Mouse (Mus musculus): ENCODE results near the gene Cdk8. TPM values are rescaled to one million over a fixed set of nuclear protein-coding genes. Genes with fewer than 3 reads are reported as not detected.

Gene Cdk8
- total RNA-seq, 2 experiments from 2014 or later: 60.3 to 60.4 TPM

GRCm38 (mm10) chr5:146307046-146307743 lies 76.2 kb downstream of the Cdk8 start:
- peak; percentile 38 for ATAC-seq (replicated peaks; ENCODE audit: low FRiP score, low TSS enrichment, poor library complexity, severe bottlenecking)

GRCm38 (mm10) chr5:146307744-146308096 lies 76.7 kb downstream of the Cdk8 start:
- ATAC-seq (replicated peaks; ENCODE audit: low FRiP score, low TSS enrichment, poor library complexity, severe bottlenecking): peak; percentile 79

- ATAC-seq (replicated peaks; ENCODE audit: low FRiP score, low TSS enrichment, poor library complexity, severe bottlenecking): no peak
These were observed 83.5 kb downstream of the Cdk8 start for GRCm38 (mm10) chr5:146314538-146314937.

GRCm38 (mm10) chr5:146315268-146315921 lies 84.4 kb downstream of the Cdk8 start:
- no peak for ATAC-seq (replicated peaks; ENCODE audit: low FRiP score, low TSS enrichment, poor library complexity, severe bottlenecking)

DNA sequence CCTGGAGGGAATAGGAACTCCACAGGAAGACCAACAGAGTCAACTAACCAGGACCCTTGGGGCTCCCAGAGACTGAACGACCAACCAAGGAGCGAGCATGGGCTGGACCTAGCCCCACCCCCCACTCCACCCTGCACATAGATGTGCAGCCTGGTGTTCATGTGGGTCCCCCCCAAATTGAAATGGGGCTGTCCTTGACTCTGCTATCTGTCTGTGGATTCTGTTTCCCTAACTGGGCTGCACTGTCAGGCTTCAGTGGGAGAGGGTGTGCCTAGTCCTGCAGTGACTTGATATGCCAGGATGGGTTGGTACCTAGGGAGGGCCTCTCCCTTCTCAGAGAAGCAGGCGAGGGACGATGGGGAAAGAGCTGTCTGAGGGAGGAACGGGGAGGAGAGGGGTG lies 85.3 kb downstream of the Cdk8 start:
- ATAC-seq (replicated peaks; ENCODE audit: low FRiP score, low TSS enrichment, poor library complexity, severe bottlenecking): peak; percentile 80

DNA sequence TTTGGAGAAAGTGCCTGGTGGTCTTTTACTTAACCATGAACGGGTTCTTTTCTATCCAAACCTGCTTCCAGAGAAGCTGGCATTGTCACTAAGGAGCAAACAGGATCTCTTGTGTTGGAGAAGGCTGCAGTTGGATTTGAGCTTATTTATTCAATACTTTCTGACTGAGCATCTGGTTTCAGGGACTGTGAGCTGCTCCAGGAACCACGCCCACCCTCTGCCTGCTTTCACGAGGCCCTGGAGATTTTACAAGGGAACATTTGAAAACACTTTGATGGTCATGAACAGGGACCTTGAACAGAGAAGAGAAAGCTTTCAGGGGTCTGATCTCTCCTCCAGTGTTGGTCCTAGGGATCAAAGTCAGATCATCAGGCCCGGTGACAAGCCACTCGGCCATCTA lies 87.0 kb downstream of the Cdk8 start:
- ATAC-seq (replicated peaks; ENCODE audit: low FRiP score, low TSS enrichment, poor library complexity, severe bottlenecking): no peak

DNA sequence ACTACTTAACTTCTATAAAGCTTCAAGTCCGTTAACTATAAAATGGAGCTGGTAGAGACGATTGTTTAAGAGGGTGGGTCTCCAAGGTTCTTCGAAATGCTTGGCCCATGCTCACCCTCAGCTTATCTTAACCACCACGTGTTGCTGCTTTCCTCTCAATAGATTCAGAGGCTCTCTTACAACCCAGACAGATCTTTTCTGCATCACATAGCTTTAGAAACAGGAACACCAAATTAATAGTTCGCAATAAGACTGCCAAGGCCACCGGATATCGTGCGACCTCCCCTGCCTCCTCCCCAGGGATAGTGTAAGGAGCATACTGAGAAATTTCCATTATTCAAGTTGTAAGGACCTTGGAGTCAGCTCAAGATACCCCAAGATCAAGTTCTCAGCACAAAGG lies 87.4 kb downstream of the Cdk8 start:
- ATAC-seq (replicated peaks; ENCODE audit: low FRiP score, low TSS enrichment, poor library complexity, severe bottlenecking): no peak

GRCm38 (mm10) chr5:146328941-146329340 lies 97.9 kb downstream of the Cdk8 start:
- ATAC-seq (replicated peaks; ENCODE audit: low FRiP score, low TSS enrichment, poor library complexity, severe bottlenecking): no peak

- no peak for ATAC-seq (replicated peaks; ENCODE audit: low FRiP score, low TSS enrichment, poor library complexity, severe bottlenecking)
These were observed 98.5 kb downstream of the Cdk8 start for GRCm38 (mm10) chr5:146329541-146329940.

DNA sequence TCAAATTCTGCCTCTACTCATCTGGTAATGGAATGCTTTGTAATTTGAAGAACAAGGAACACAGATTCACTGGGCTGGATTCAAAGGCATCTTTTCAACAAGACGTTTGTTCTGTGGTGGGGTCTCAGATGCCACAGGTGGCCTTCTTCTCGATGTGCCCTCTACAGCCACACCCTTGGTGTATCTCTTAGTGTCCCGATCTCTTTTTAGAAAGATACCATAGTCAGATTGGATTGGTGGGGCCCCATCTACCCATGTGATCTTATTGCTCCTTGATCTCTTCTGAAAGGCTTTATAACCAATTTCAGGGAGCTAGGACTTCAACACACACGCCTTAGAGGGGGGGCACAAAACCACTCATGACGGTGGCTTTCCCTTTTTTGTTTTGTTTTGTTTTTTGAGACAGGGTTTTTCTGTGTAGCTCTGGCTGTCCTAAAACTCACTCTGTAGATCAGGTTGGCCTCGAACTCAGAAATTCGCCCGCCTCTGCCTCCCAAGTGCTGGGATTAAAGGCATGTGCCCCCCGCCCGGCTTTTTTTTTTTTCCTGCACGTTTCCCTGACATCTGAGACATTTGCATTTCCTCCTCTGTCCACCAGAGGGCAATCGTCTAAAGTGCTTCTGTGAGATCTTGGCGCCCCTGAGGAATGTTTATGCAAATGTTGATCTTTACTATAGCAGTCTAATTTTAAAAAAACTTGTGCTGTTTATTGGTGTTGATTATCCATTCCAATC lies 99.2 kb downstream of the Cdk8 start:
- ATAC-seq (replicated peaks; ENCODE audit: low FRiP score, low TSS enrichment, poor library complexity, severe bottlenecking): peak; percentile 79

DNA sequence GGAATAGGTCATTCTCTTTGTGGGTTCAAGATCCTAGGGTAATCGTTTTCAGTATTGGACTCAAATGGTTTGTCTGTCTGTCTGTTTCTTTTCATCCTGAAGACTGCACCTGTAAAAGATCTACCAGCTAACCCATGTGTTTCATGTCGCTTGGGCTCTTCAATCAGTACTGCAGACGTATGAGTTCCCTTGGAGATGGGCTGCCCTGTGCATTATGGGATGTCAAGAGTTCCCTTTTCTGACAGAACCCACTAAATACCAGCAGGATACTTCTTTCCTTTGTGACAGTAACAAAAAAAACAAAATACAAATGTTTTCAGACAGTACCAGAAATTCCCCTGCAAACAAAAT lies 99.7 kb downstream of the Cdk8 start:
- ATAC-seq (replicated peaks; ENCODE audit: low FRiP score, low TSS enrichment, poor library complexity, severe bottlenecking): peak; percentile 45

DNA sequence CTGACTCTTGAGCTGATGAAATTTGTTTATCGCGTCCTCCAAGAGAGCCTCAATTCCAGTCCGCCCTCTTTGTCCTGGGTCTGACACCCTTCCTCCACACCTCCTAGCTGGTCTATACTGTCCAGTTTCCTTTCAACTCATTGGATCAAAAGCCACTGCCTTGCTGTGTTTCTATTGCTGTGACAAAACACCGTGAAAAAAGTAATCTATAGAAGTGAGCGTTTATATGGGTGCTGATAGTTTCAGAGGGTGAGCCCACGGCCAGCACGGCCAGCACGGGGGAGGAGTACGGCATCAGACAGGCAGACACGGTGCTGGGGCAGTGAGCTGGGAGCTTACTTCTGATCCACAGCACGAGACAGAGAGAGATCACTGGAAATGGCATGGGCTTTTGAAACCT lies 100.1 kb downstream of the Cdk8 start:
- ATAC-seq (replicated peaks; ENCODE audit: low FRiP score, low TSS enrichment, poor library complexity, severe bottlenecking): no peak

- ATAC-seq (replicated peaks; ENCODE audit: low FRiP score, low TSS enrichment, poor library complexity, severe bottlenecking): no peak
These were observed 101.5 kb downstream of the Cdk8 start for GRCm38 (mm10) chr5:146332541-146332940.

DNA sequence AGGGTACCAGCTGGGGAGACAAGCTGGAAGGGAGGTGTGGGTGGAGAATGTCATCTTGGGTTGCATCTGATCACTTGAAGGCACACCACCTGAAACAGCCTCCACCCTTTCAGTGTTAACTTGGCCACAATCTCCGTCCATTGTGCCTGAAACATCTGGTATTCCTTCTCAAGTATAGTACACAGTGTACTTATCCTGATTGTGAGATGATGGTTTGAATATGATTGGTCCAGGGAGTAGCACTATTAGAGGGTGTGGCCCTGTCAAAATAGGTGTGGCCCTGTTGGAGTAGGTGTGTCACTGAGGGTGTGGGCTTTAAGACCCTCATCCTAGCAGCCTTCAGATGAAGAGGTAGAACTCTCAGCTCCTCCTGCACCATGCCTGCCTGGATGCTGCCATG lies 103.4 kb downstream of the Cdk8 start:
- no peak for ATAC-seq (replicated peaks; ENCODE audit: low FRiP score, low TSS enrichment, poor library complexity, severe bottlenecking)

GRCm38 (mm10) chr5:146338064-146338463 lies 107.0 kb downstream of the Cdk8 start:
- no peak for ATAC-seq (replicated peaks; ENCODE audit: low FRiP score, low TSS enrichment, poor library complexity, severe bottlenecking)

GRCm38 (mm10) chr5:146340037-146340436 lies 109.0 kb downstream of the Cdk8 start:
- no peak for ATAC-seq (replicated peaks; ENCODE audit: low FRiP score, low TSS enrichment, poor library complexity, severe bottlenecking)

DNA sequence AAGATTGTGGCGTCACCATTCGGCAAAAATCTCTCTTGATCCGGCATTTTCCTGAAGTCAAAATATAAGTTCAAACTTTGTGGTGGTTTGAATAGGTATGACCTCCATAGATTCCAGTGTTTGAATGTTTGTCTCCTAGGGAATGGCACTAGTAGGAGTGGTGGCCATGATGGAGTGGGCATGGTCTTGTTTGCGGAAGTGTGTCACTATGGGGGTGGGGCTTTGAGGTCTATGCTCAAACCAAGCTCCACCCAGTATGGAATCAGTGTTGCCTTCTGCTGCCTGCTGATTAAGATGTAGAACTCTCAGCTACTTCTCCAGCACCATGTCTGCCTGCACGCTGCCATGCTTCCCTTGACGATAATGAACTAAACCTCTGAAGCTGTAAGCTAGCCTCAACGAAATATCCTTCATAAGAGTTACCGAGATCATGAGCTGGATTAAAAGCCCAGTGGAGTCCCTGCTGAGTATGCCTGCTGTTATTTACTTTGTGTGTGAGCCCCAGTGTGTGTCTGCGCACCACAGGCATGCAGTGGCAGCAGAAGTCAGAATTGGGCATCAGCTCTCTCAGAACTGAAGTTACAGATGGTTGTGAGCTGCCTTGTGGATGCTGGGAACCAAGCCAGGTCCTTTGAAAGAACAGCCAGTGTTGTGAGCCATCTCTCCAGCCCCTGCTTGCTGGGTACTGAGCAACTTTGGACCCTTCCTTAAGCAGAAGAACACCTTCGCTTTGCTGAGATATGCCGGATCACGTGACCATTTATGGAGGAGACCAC lies 114.1 kb downstream of the Cdk8 start:
- ATAC-seq (replicated peaks; ENCODE audit: low FRiP score, low TSS enrichment, poor library complexity, severe bottlenecking): no peak

GRCm38 (mm10) chr5:146347081-146347480 lies 116.1 kb downstream of the Cdk8 start:
- ATAC-seq (replicated peaks; ENCODE audit: low FRiP score, low TSS enrichment, poor library complexity, severe bottlenecking): no peak

GRCm38 (mm10) chr5:146349183-146349582 lies 118.2 kb downstream of the Cdk8 start:
- no peak for ATAC-seq (replicated peaks; ENCODE audit: low FRiP score, low TSS enrichment, poor library complexity, severe bottlenecking)

DNA sequence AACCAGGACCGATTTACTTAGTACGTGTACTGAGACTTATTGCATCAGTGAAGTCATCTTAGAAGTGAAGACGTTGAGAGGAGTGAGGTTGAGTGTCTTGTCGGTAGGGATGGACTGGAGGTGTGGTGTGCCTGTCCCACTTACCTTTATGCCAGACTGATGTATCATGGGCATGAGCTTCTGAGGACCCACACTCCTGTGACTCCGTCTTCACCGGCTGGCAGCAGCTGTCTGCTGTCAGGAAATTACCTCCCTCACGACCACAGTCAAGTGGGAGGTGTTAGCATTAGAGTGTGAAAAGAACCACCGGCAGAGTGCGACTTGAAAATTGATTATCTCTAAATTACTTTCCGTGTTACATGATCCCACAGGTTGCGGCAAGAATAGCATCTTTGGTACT lies 119.8 kb downstream of the Cdk8 start:
- no peak for ATAC-seq (replicated peaks; ENCODE audit: low FRiP score, low TSS enrichment, poor library complexity, severe bottlenecking)
